Mouse (Mus musculus) stomach, embryonic 16.5 days (tissue): ENCODE measurements at regions not wholly inside any gene's neighbourhood (a gene's known extent, or its start where the extent isn't known, plus 50 kb on each side); places are given as distances from the start of the nearest gene placed in this dataset.

Source experiments
- ATAC-seq: fragments of 200-750 bp; cut with Nextera tagmentation; 2 replicates; pipeline ENCODE4 v1.8.0; 2017; ENCODE audit warnings: moderate number of reproducible peaks, moderate TSS enrichment; ENCODE audit not compliant: insufficient read depth, low FRiP score
- H3K27ac ChIP-seq: fragments of 300-500 bp; sonication (generic); 2 replicates; pipeline ENCODE4 v1.5.1; 2014; ENCODE audit warnings: low read length
- H3K27me3 ChIP-seq: fragments of 300-500 bp; sonication (generic); 2 replicates; pipeline ENCODE4 v1.6.1; 2014; ENCODE audit warnings: low read length, control low read depth, mixed read lengths; ENCODE audit not compliant: control insufficient read depth, insufficient read depth
- H3K36me3 ChIP-seq: fragments of 300-500 bp; sonication (generic); 2 replicates; pipeline ENCODE4 v1.6.1; 2014; ENCODE audit warnings: low read length; ENCODE audit not compliant: control insufficient read depth, insufficient read depth
- H3K4me1 ChIP-seq: fragments of 300-500 bp; sonication (generic); 2 replicates; pipeline ENCODE4 v1.6.1; 2014; ENCODE audit warnings: low read length, control low read depth, mixed read lengths; ENCODE audit not compliant: control insufficient read depth, insufficient read depth
- H3K4me2 ChIP-seq: fragments of 300-500 bp; sonication (generic); 2 replicates; pipeline ENCODE4 v1.6.1; 2014; ENCODE audit warnings: low read depth, low read length, mixed read lengths
- H3K4me3 ChIP-seq: fragments of 300-500 bp; sonication (generic); replicated peaks from 2 replicates; pipeline ENCODE4 v1.5.1; 2014; ENCODE audit warnings: mild to moderate bottlenecking, low read length
- H3K9ac ChIP-seq: fragments of 300-500 bp; sonication (generic); 2 replicates; pipeline ENCODE4 v1.6.1; 2014; ENCODE audit warnings: low read length
- H3K9me3 ChIP-seq: fragments of 300-500 bp; sonication (generic); replicated peaks from 2 replicates; pipeline ENCODE4 v1.6.1; 2016; ENCODE audit warnings: low read length, control low read depth; ENCODE audit not compliant: control insufficient read depth
- WGBS: fragments of 180-500 bp; shearing (Covaris S2); extraction: QIAGEN DNeasy Blood & Tissue Kit; methylation state at CpG from one replicate; pipeline ENCODE4 v1.1.7; 2014; 5-methylcytosine and 5-hydroxymethylcytosine counted together

- H3K4me1 ChIP-seq = no peaks in the 10 kb centered on the region
- no peak overlapping the region for H3K9ac ChIP-seq
- no peak overlapping the region for H3K4me3 ChIP-seq
- no peak overlapping the region for H3K4me2 ChIP-seq
- H3K36me3 ChIP-seq = no peaks in the 10 kb centered on the region
- ATAC-seq = no peak
- no peak overlapping the region for H3K27ac ChIP-seq
- WGBS = 81% methylated on average over 3 of the region's 3 CpGs
- H3K9me3 ChIP-seq = no peaks in the 10 kb centered on the region
- H3K27me3 ChIP-seq = no peaks in the 10 kb centered on the region
Measured at GRCm38 (mm10) chr3:149379249-149379865, 389.0 kb upstream of the Adgrl2 start.

GRCm38 (mm10) chr3:149371439-149371838 lies 381.1 kb upstream of the Adgrl2 start:
- no peak overlapping the region for H3K4me3 ChIP-seq
- no peak for ATAC-seq
- H3K4me1 ChIP-seq = no peaks in the 10 kb centered on the region
- H3K36me3 ChIP-seq = no peaks in the 10 kb centered on the region
- H3K9ac ChIP-seq = no peak overlapping the region
- no peaks in the 10 kb centered on the region for H3K9me3 ChIP-seq
- WGBS = 86% methylated on average over 5 of the region's 5 CpGs
- no peak overlapping the region for H3K27ac ChIP-seq
- no peak overlapping the region for H3K4me2 ChIP-seq
- H3K27me3 ChIP-seq = no peaks in the 10 kb centered on the region

GRCm38 (mm10) chr3:149370517-149371227 lies 380.3 kb upstream of the Adgrl2 start:
- H3K9me3 ChIP-seq = no peaks in the 10 kb centered on the region
- no peaks in the 10 kb centered on the region for H3K27me3 ChIP-seq
- H3K9ac ChIP-seq = no peak overlapping the region
- no peak overlapping the region for H3K4me2 ChIP-seq
- WGBS = 87% methylated on average over 6 of the region's 6 CpGs
- H3K36me3 ChIP-seq = no peaks in the 10 kb centered on the region
- H3K4me1 ChIP-seq = no peaks in the 10 kb centered on the region
- H3K27ac ChIP-seq = no peak overlapping the region
- no peak for ATAC-seq
- H3K4me3 ChIP-seq = no peak overlapping the region

- Histone ChIP-seq H3K4me1 (no peaks in the 10 kb centered on the region), H3K4me2 (no peak overlapping the region), H3K4me3 (no peak overlapping the region), H3K27me3 (no peaks in the 10 kb centered on the region), H3K9me3 (no peaks in the 10 kb centered on the region), H3K9ac (no peak overlapping the region), H3K36me3 (no peaks in the 10 kb centered on the region), H3K27ac (no peak overlapping the region)
- ATAC-seq = no peak
- 65% methylated on average over 3 of the region's 3 CpGs for WGBS
Measured at GRCm38 (mm10) chr3:149367888-149368287, 377.5 kb upstream of the Adgrl2 start.

- peaks cover 11% of the 10 kb centered on the region; the same call in 1 of the 2 replicates for H3K4me1 ChIP-seq
- H3K27ac ChIP-seq = no peak overlapping the region
- no peak overlapping the region for H3K9ac ChIP-seq
- H3K36me3 ChIP-seq = no peaks in the 10 kb centered on the region
- no peak overlapping the region for H3K4me2 ChIP-seq
- 57% methylated on average over 2 of the region's 2 CpGs for WGBS
- no peaks in the 10 kb centered on the region for H3K27me3 ChIP-seq
- no peaks in the 10 kb centered on the region for H3K9me3 ChIP-seq
- H3K4me3 ChIP-seq = no peak overlapping the region
- ATAC-seq = no peak
Measured at GRCm38 (mm10) chr3:149360164-149360563, 369.8 kb upstream of the Adgrl2 start.

- Histone ChIP-seq H3K27ac (0 out of 2 replicates have a peak overlapping the region, but pooled peaks have one; percentile 8), H3K4me1 (peaks cover 11% of the 10 kb centered on the region; the same call in 1 of the 2 replicates), H3K9ac (no peak overlapping the region), H3K27me3 (no peaks in the 10 kb centered on the region), H3K9me3 (no peaks in the 10 kb centered on the region), H3K4me2 (peak overlapping the region; percentile 17; the same call in 1 of the 2 replicates), H3K36me3 (no peaks in the 10 kb centered on the region), H3K4me3 (no peak overlapping the region)
- 27% methylated on average over 6 of the region's 6 CpGs for WGBS
- 0 out of 2 replicates have a peak, but pooled peaks have one; percentile 25 for ATAC-seq
Measured at GRCm38 (mm10) chr3:149358570-149359193, 368.3 kb upstream of the Adgrl2 start.

GRCm38 (mm10) chr3:149357903-149358569 lies 367.7 kb upstream of the Adgrl2 start:
- H3K9ac ChIP-seq = no peak overlapping the region
- 0 out of 2 replicates have a peak overlapping the region, but pooled peaks have one; percentile 8 for H3K27ac ChIP-seq
- peak; percentile 62; the same call in 1 of the 2 replicates for ATAC-seq
- H3K36me3 ChIP-seq = no peaks in the 10 kb centered on the region
- no peak overlapping the region for H3K4me3 ChIP-seq
- no peaks in the 10 kb centered on the region for H3K9me3 ChIP-seq
- 44% methylated on average over 14 of the region's 14 CpGs for WGBS
- peak overlapping the region; percentile 17; the same call in 1 of the 2 replicates for H3K4me2 ChIP-seq
- H3K27me3 ChIP-seq = no peaks in the 10 kb centered on the region
- H3K4me1 ChIP-seq = peaks cover 11% of the 10 kb centered on the region; the same call in 1 of the 2 replicates

GRCm38 (mm10) chr3:149357121-149357520 lies 366.8 kb upstream of the Adgrl2 start:
- Histone ChIP-seq H3K9ac (no peak overlapping the region), H3K4me3 (no peak overlapping the region), H3K36me3 (no peaks in the 10 kb centered on the region), H3K27ac (no peak overlapping the region), H3K4me1 (peaks cover 11% of the 10 kb centered on the region; the same call in 1 of the 2 replicates), H3K4me2 (no peak overlapping the region), H3K27me3 (no peaks in the 10 kb centered on the region), H3K9me3 (no peaks in the 10 kb centered on the region)
- ATAC-seq = no peak
- 52% methylated on average over 2 of the region's 2 CpGs for WGBS
